Mouse (Mus musculus) left cerebral cortex, adult 2 months (tissue): ENCODE measurements around the gene Polg. TPM values are rescaled to one million over a fixed set of nuclear protein-coding genes. Genes with fewer than 3 reads are reported as not detected.

Experiments used
- DNase-seq, 2 experiments: peaks; one replicate each; pipeline ENCODE4 v3.0.0; 2021 to 2022; ENCODE audit warnings: low spot score in 2 of 2, mixed read lengths in 1 of 2; ENCODE audit errors: extremely low spot score in 1 of 2
- H3K27ac ChIP-seq: fragments of 200-600 bp; 2 replicates; pipeline ENCODE4 v1.8.1; 2022
- H3K4me3 ChIP-seq: fragments of 200-600 bp; 2 replicates; pipeline ENCODE4 v1.8.1; 2022
- CTCF ChIP-seq: fragments of 200-600 bp; IDR thresholded peaks from 2 replicates; pipeline ENCODE4 v1.8.1; 2022; ENCODE audit warnings: antibody characterized with exemption, mild to moderate bottlenecking, moderate library complexity
- intact Hi-C: fragments of 180-260 bp; cut with DNase I; formaldehyde crosslinking; loops from one replicate; pipeline ENCODE4 v1.15.1; 2025
- microRNA-seq, 2 experiments: library from miRNA; unstranded; fragments of <30 nt; microRNA quantifications; one replicate each; pipeline ENCODE4 v1.2.0; 2021
- total RNA-seq, 2 experiments: library from RNA; stranded (reverse); gene quantifications; 2 replicates each; pipeline ENCODE4 v1.2.3; 2021

Polg gene
- total RNA-seq, 2 experiments from 2014 or later: 86.7 to 100 TPM

DNA sequence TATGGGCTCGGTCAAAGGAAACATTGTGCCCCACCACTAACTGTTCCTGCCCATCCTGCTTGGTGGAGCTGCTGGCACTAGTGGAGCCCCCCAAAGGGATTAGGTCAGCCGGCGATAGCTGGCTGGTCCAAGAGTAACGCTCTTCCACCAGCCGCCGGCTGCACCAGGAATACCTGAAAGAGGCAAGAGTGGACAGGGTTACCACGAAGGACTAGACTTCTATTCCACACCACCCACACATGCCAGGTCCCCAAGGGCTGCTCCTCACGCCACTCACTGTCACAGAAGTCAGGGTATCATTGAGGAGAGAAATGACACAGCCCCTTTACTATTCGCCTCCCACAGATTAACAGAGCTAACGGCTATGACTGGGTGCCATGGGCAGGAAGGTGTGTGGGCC lies 4.4 kb downstream of the Polg start:
- intact Hi-C loops: loop anchor here (5.0 to 10.0 kb wide), 2 partner anchors 187 to 214 kb away; partner anchors contain the start of gene Abhd2
- TF ChIP-seq CTCF: no peak
- no peak overlapping the region for H3K27ac ChIP-seq
- DNase-seq: no peak
- H3K4me3 ChIP-seq: no peak overlapping the region

DNA sequence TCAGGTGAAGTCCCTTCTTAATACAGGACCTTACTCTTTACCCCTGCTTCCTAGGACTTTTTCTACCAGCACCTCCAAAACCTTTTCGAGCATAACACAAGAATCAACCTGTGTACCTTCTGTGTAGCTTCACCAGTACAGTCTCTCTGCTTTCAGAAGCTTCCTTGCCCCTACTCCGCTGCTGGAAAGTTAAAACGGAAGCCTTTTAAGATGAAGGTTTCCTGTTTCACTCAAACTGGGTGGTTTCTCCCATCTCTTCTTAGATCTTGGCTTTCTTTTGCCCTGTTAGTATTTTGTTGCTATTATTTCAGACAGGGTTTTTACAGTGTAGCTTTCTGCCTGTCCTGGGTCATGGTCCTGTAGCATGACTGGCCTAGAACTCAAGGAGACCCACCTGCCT lies 18.7 kb downstream of the Polg start:
- no peak for DNase-seq
- intact Hi-C loops: no loop called here

DNA sequence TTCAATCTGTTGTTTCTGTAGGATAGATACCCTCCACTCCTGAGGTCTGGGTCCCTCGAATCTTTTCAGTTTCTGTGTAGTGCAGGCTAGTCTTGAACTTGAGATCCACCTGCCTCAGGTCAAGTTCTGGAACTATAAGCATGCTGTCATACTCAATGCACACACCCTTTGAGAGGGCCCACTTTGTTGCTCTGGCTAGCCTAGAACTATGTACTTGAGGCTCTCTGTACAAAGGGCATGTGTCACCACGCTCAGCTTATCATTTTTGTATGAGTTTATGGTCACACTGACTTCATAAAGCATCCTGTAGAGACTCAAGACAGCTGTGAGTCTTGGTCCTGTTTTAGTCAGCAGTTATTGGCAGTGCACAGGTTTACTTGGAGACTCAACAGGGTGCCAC lies 19.1 kb downstream of the Polg start:
- Histone ChIP-seq H3K4me3 (no peak overlapping the region), H3K27ac (no peak overlapping the region)
- no peak for DNase-seq
- intact Hi-C loops: no loop called here
- TF ChIP-seq CTCF: no peak

More for the DNA sequence above, 18.7 kb downstream of the Polg start:
- Histone ChIP-seq H3K27ac (no peak overlapping the region), H3K4me3 (no peak overlapping the region)
- no peak for TF ChIP-seq CTCF

DNA sequence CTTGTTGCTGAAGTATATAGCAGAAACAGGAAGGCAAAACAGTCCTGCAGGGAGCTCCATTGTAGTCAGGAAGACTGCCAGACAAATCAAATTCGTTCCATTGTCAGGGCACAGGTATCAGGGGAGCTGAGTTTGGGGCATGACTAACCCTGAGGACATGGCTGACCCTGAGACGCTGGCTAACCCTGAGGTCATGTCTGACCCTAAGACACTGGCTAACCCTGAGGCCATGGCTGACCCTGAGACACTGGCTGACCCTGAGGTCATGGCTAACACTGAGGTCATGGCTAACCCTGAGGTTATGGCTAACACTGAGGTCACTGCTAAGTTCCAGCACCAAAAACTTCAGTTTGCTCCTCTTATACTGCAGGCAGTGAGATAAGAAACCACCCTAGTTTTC lies 26.1 kb downstream of the Polg start:
- Histone ChIP-seq H3K4me3 (no peak overlapping the region), H3K27ac (no peak overlapping the region)
- no peak for TF ChIP-seq CTCF
- DNase-seq: no peak
- intact Hi-C loops: no loop called here

DNA sequence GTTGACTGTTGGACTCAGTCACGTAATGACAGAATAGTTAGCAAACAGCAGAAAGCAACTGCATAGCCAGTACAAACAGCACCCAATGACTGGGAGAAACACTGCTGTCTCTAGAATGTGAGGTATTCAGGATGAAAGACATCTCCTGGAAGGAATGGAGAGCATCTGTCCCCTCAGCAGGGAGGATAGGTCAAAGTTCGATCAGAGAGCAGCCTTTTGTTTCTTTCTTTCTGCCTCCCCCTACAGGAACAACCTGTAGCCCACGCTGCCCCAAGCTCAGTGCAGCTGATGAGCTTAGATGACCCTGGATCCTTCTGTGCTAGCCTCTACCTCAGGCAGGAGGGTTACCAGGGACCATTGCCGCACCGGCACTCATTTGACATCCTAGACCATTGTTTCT lies 37.9 kb downstream of the Polg start:
- no peak for DNase-seq
- intact Hi-C loops: no loop called here
- no peak overlapping the region for H3K27ac ChIP-seq
- no peak for TF ChIP-seq CTCF
- no peak overlapping the region for H3K4me3 ChIP-seq

DNA sequence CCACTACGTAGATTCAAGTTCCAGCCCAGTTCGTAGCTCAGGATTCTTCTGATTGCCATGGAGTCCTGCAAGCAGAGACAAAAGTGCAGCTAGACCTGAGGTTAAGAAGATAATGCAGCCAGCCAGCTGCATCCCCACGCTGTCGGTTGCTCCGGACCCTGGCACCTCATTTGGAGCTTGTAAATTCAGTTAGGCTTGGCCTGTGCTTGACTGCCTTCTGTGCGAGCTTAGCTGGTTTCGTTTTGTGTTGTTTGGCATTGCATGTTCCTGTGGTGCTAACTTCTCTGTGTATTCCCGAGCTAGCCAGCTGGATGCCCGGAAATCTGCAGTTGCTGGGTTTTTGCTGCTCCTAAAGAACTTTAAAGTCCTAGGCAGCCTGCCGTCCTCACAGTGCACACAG lies 40.4 kb downstream of the Polg start:
- Histone ChIP-seq H3K27ac (no peak overlapping the region), H3K4me3 (no peak overlapping the region)
- no peak for DNase-seq
- TF ChIP-seq CTCF: no peak
- intact Hi-C loops: no loop called here

DNA sequence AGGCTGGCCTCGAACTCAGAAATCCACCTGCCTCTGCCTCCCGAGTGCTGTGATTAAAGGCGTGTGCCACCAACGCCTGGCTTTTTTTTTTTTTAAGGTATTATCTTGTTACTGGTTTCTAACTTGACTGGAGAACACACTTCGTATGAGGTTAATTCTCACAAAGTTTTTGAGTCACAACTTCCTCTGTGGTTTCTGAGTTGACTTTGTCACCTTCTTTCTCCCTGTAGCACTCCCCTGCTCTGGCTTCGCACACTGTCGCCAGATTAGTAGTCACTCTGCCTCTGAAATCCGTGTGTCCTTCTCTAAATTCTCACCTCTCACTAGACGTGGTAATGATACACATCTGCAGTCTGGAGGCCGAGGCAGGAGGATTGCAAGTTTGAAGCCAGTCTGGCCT lies 43.3 kb downstream of the Polg start:
- Histone ChIP-seq H3K27ac (no peak overlapping the region), H3K4me3 (no peak overlapping the region)
- intact Hi-C loops: no loop called here
- DNase-seq: no peak
- TF ChIP-seq CTCF: no peak

DNA sequence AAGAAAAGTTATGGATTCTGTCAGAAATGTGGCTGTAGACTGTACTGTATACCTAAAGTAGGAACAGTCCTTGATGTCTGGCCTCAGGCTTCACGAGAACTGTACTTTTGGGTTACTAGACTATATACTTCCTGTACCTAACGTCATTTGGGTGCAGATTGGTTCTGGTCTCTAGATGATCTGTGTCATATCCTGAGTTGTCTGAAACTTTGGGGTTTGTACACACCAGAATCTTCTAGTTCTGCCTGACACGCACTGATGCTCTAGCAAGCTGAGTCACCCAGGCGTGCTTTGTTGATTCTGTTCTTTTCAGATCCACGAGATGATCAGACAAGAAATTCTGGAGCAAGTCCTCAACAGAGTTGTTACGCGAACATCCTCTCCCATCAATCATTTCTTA lies 46.2 kb downstream of the Polg start:
- Histone ChIP-seq H3K27ac (no peak overlapping the region), H3K4me3 (no peak overlapping the region)
- TF ChIP-seq CTCF: no peak
- intact Hi-C loops: no loop called here
- DNase-seq: no peak

DNA sequence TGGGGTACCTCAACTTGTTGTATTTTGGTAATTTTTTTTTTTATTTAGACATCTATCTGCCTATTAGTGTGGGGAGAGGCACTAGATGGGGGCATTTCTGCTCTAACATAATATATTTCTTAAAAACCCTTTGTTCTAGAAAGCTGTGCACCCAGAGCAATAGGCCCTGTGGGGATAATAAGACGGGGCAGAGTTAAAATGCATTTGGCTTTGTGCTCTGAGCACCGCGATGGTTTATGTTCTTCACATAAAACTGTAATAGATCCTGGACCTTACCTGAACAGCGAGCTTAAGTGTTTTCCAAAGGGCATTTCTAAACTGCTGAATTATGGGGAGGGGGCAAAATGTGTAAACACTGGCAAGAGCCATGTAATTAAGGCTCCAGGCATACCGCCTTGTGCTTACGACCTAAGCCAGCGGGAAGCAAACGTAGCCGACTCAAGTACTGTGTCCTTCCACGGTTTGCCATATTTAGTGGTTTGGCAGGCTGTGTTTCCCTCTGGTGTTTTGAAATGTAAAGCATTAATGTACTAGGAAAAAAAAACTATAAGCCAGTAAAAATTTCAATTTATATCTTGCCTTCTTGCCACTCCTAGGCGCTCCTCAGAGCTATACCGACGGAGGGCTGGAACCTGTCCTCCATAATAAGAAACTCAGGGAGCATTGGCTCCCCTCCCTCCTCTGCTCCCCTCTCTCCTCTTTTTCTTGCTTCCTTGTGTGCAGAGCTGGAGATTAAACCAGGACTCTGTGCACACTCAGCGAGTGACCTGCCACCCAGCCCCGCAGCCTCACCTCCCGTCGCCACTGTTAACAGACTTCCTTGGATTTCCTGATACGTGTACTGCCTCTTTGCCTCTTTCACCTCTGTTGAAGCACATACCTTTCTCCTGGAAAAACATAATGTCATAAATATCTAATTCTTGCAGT lies 51.5 kb downstream of the Polg start:
- DNase-seq: no peak
- intact Hi-C loops: no loop called here

DNA sequence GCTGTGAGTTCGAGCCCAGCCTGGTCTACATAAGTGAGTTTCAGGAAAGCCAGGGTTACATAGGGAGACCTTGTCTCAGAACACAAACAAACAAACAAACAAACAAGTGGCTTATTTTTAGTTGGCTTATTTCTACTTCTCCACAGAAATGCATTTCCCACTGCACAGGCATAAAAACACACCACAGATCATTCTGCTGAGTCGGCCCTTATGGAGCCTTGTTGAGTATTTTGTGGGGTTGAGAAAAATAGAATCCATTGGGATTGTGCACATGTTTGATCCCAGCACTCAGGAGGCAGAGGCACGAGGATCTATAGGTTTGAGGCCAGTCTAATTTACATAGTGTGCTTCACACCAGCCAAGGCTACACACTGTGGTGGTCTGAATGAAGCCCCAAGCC lies 65.9 kb downstream of the Polg start:
- H3K27ac ChIP-seq: no peak overlapping the region
- H3K4me3 ChIP-seq: no peak overlapping the region
- DNase-seq: no peak
- no peak for TF ChIP-seq CTCF
- intact Hi-C loops: no loop called here

More for the DNA sequence above, 51.5 kb downstream of the Polg start:
- Histone ChIP-seq H3K4me3 (no peak overlapping the region), H3K27ac (no peak overlapping the region)
- no peak for TF ChIP-seq CTCF

DNA sequence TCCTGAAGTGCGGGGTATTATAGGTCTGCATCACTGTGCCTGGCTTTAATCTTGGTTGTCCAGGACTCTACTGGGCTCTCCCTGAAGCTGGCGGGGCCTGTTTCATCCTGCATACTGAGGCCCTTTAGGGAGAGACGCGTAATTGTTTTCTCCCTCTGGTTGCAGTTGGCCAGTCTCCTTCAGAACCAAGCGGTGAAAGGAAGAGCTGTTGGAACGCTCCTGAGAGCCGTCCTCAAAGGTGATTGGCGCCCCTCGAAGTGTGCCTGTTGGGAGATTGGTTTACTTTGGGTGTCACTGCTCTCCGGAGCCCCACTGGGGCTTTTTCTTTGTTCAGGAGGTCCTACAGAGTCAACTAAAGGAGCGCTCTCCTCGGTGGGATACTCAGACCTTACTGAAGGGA lies 67.2 kb downstream of the Polg start:
- intact Hi-C loops: no loop called here
- no peak overlapping the region for H3K4me3 ChIP-seq
- H3K27ac ChIP-seq: no peak overlapping the region
- DNase-seq: no peak
- no peak for TF ChIP-seq CTCF

DNA sequence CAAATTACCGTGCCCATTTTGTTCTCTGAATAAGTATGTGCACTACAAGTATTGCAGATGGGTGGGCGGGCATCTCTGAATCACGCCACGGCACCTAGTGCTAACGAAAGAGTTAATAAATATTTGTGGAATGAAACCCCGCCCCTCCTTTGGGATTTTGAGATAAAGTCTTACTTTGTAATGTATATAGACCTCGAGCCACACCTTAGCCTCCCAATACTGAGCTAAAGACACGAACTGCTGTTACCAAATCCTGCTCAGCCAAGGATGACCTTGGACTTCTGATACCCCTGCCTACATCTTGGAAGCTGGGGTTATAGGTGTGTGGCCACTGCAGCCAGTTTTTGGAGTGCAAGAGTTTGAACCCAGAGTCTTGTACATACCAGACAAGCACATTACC lies 67.7 kb downstream of the Polg start:
- intact Hi-C loops: no loop called here
- TF ChIP-seq CTCF: no peak
- no peak for DNase-seq
- no peak overlapping the region for H3K27ac ChIP-seq
- no peak overlapping the region for H3K4me3 ChIP-seq

DNA sequence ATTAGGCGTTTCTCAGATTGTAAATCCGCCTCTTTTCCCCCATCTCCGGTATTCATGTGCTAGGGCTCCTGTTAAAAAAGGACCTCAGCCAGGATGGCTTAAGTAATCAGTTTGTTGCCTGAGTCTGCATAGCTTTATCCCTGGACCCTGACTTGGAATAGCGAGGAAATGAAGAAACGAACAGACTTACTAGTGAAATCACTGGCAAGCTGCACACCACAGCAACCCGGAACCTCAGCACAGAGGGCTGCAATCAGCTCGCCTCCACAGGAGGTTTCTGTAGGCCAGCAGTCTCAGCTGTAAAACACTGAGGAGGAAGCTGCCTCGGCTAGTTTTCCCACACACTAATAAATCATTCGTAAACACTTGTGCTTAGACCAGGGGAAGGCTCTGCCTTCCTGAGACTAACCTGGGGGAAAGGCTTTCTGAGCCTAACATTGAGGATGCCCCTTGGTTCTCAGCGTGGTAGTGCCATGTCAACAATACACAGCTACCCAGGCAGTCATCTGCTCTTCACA lies 68.7 kb downstream of the Polg start:
- Histone ChIP-seq H3K4me3 (no peak overlapping the region), H3K27ac (no peak overlapping the region)
- TF ChIP-seq CTCF: no peak
- no peak for DNase-seq
- intact Hi-C loops: no loop called here

Small RNAs within 50 kb of the gene (microRNA-seq; reads per million reads assigned to microRNA genes)
- gene Mir9-3: 49.2 to 66.0 reads per million in 2 experiments

Other genes starting within 250 kb of the Polg start
- 100 to 1,000 TPM; 103 to 116 TPM for gene Abhd2, start 193.2 kb downstream of the Polg start, total RNA-seq
- gene Rlbp1, start 79.3 kb downstream of the Polg start, total RNA-seq: 10 to 100 TPM; 21.7 to 22.1 TPM
- gene Fanci, start 74.4 kb downstream of the Polg start, total RNA-seq: 1 to 10 TPM in 1 of 2 experiments, under 1 TPM in 1; 0.56 to 1.4 TPM
- gene Rhcg, start 151.3 kb upstream of the Polg start, total RNA-seq: 1 to 10 TPM; 1.7 to 2.2 TPM
- under 1 TPM in 1 of 2 experiments, not detected in 1; 0.11 TPM for gene Ticrr, start 193.8 kb upstream of the Polg start, total RNA-seq
- 1 to 10 TPM; 1.4 to 1.7 TPM for gene Kif7, start 249.4 kb upstream of the Polg start, total RNA-seq